Mouse (Mus musculus) T-cell, adult 66 days (primary cell): ENCODE results near the gene Arglu1. TPM values are rescaled to one million over a fixed set of nuclear protein-coding genes. Genes with fewer than 3 reads are reported as not detected.

Experiments
- total RNA-seq, 2 experiments: library from RNA; stranded (reverse); gene quantifications; 3 replicates in 1 of 2; 4 replicates in 1 of 2; pipeline ENCODE4 v1.2.4; 2023

Arglu1 gene
- 100 to 1,000 TPM; 157 to 163 TPM for total RNA-seq

GRCm38 (mm10) chr8:8690146-8691092, at the start of gene Arglu1:
TSS of gene Arglu1 (minus strand) at chr8:8690521.

GRCm38 (mm10) chr8:8661103-8661758, 29.1 kb downstream of the Arglu1 start, which contains the start of gene Efnb2:
TSS of gene Efnb2 (minus strand) at chr8:8661242.

Other genes starting within 250 kb of the Arglu1 start
- gene Efnb2, start 29.3 kb downstream of the Arglu1 start, total RNA-seq = 1 to 10 TPM; 1.5 to 1.9 TPM